Mouse (Mus musculus): Measurements from ENCODE around the gene Canx. TPM values are rescaled to one million over a fixed set of nuclear protein-coding genes. Genes with fewer than 3 reads are reported as not detected.
A peak's percentile ranks its signal among the peaks of the same experiment; 100 is the strongest.
"Not testable (repeated sequence)": the region's sequence is repeated elsewhere in the genome, so short reads cannot be mapped to it uniquely, and the experiment has no call there.

The Canx gene
- polyA plus RNA-seq, 1 experiment from 2014 or later, result 281 TPM

- Histone ChIP-seq H3K4me2 (peak overlapping the region; percentile 82), H3K9ac (peak overlapping the region; percentile 74), H3K4me3 (peak overlapping the region; percentile 77), H3K27ac (replicated peaks) (peak overlapping the region; percentile 94), H3K4me1 (replicated peaks) (peaks cover 35% of the 10 kb centered on the region), H3K9me3 (no peaks in the 10 kb centered on the region), H3K36me3 (no peaks in the 10 kb centered on the region), H3K27me3 (no peaks in the 10 kb centered on the region)
- ATAC-seq (ENCODE audit: low FRiP score, low read depth), result no peak
- 5% methylated on average over 7 of the region's 7 CpGs for WGBS
Observed at GRCm38 (mm10) chr11:50326302-50326966, 961 bp upstream of the Canx start.

- peak overlapping the region; percentile 82 for H3K4me2 ChIP-seq
- WGBS, result 2% methylated on average over 34 of the region's 34 CpGs
- H3K9me3 ChIP-seq, result no peaks in the 10 kb centered on the region
- peak overlapping the region; percentile 77 for H3K4me3 ChIP-seq
- peak overlapping the region; percentile 90 for H3K27ac ChIP-seq (replicated peaks)
- peak; percentile 74 for ATAC-seq (ENCODE audit: low FRiP score, low read depth)
- peaks cover 35% of the 10 kb centered on the region for H3K4me1 ChIP-seq (replicated peaks)
- H3K36me3 ChIP-seq, result no peaks in the 10 kb centered on the region
- no peaks in the 10 kb centered on the region for H3K27me3 ChIP-seq
- peak overlapping the region; percentile 92 for H3K9ac ChIP-seq
Observed at GRCm38 (mm10) chr11:50324751-50325471, 562 bp downstream of the Canx start.

- 59% methylated on average over 1 of the region's 1 CpGs for WGBS
- H3K4me2 ChIP-seq, result peak overlapping the region; percentile 82
Observed at GRCm38 (mm10) chr11:50323843-50324242, 1.6 kb downstream of the Canx start.

GRCm38 (mm10) chr11:50322345-50322744, 3.1 kb downstream of the Canx start:
- ATAC-seq (ENCODE audit: low FRiP score, low read depth), result no peak
- H3K4me1 ChIP-seq (replicated peaks), result peaks cover 35% of the 10 kb centered on the region

More at GRCm38 (mm10) chr11:50323843-50324242, 1.6 kb downstream of the Canx start:
- peak overlapping the region; percentile 77 for H3K4me3 ChIP-seq
- no peaks in the 10 kb centered on the region for H3K36me3 ChIP-seq
- peak overlapping the region; percentile 92; the same call in 1 of the 2 replicates for H3K9ac ChIP-seq
- H3K4me1 ChIP-seq (replicated peaks), result peaks cover 35% of the 10 kb centered on the region
- H3K27ac ChIP-seq (replicated peaks), result no peak overlapping the region
- no peak for ATAC-seq (ENCODE audit: low FRiP score, low read depth)
- H3K9me3 ChIP-seq, result no peaks in the 10 kb centered on the region
- no peaks in the 10 kb centered on the region for H3K27me3 ChIP-seq

GRCm38 (mm10) chr11:50321239-50321638, 4.2 kb downstream of the Canx start:
- Histone ChIP-seq H3K36me3 (no peaks in the 10 kb centered on the region), H3K4me3 (no peak overlapping the region)
- WGBS, result 95% methylated on average over 6 of the region's 6 CpGs

More at GRCm38 (mm10) chr11:50322345-50322744, 3.1 kb downstream of the Canx start:
- no peak overlapping the region for H3K4me2 ChIP-seq
- no peak overlapping the region for H3K27ac ChIP-seq (replicated peaks)
- no peaks in the 10 kb centered on the region for H3K36me3 ChIP-seq
- H3K9me3 ChIP-seq, result no peaks in the 10 kb centered on the region
- H3K27me3 ChIP-seq, result no peaks in the 10 kb centered on the region
- no peak overlapping the region for H3K4me3 ChIP-seq
- no peak overlapping the region for H3K9ac ChIP-seq

GRCm38 (mm10) chr11:50319343-50319742, 6.1 kb downstream of the Canx start:
- peaks cover 23% of the 10 kb centered on the region for H3K4me1 ChIP-seq (replicated peaks)
- not testable (repeated sequence) for H3K9me3 ChIP-seq; H3K9ac ChIP-seq; H3K27ac ChIP-seq (replicated peaks); H3K36me3 ChIP-seq; H3K4me2 ChIP-seq; H3K27me3 ChIP-seq; H3K4me3 ChIP-seq; ATAC-seq (ENCODE audit: low FRiP score, low read depth)
- 90% methylated on average over 4 of the region's 4 CpGs for WGBS

More at GRCm38 (mm10) chr11:50321239-50321638, 4.2 kb downstream of the Canx start:
- ATAC-seq (ENCODE audit: low FRiP score, low read depth), result no peak
- H3K9ac ChIP-seq, result no peak overlapping the region
- no peak overlapping the region for H3K4me2 ChIP-seq
- no peak overlapping the region for H3K27ac ChIP-seq (replicated peaks)
- peaks cover 27% of the 10 kb centered on the region for H3K4me1 ChIP-seq (replicated peaks)
- H3K9me3 ChIP-seq, result no peaks in the 10 kb centered on the region
- H3K27me3 ChIP-seq, result no peaks in the 10 kb centered on the region

GRCm38 (mm10) chr11:50312803-50313202, 12.7 kb downstream of the Canx start:
- no peaks in the 10 kb centered on the region; the same call in 1 of the 2 replicates for H3K4me1 ChIP-seq (replicated peaks)
- H3K4me3 ChIP-seq, result no peak overlapping the region
- H3K9me3 ChIP-seq, result no peaks in the 10 kb centered on the region
- no peak overlapping the region for H3K27ac ChIP-seq (replicated peaks)
- ATAC-seq (ENCODE audit: low FRiP score, low read depth), result no peak
- no peak overlapping the region for H3K9ac ChIP-seq
- no peak overlapping the region for H3K4me2 ChIP-seq
- 90% methylated on average over 2 of the region's 2 CpGs for WGBS
- peaks cover 25% of the 10 kb centered on the region for H3K36me3 ChIP-seq
- no peaks in the 10 kb centered on the region for H3K27me3 ChIP-seq

- Histone ChIP-seq H3K4me1 (replicated peaks) (no peaks in the 10 kb centered on the region), H3K27ac (replicated peaks) (no peak overlapping the region), H3K4me3 (no peak overlapping the region), H3K36me3 (peaks cover 90% of the 10 kb centered on the region), H3K9ac (no peak overlapping the region), H3K4me2 (no peak overlapping the region), H3K9me3 (no peaks in the 10 kb centered on the region), H3K27me3 (no peaks in the 10 kb centered on the region)
- WGBS, result 94% methylated on average over 2 of the region's 2 CpGs
- no peak for ATAC-seq (ENCODE audit: low FRiP score, low read depth)
Observed at GRCm38 (mm10) chr11:50303406-50303805, 22.1 kb downstream of the Canx start.

- peak within 1 kb of the TSS; percentile 99 for H3K27ac ChIP-seq (replicated peaks)
- H3K4me2 ChIP-seq, result peak within 1 kb of the TSS; percentile 59
- peak within 1 kb of the TSS; percentile 98 for H3K9ac ChIP-seq
- H3K4me3 ChIP-seq, result peak within 1 kb of the TSS; percentile 98
- H3K36me3 ChIP-seq, result peaks cover 28% of the 10 kb centered on the region
- H3K27me3 ChIP-seq, result no peaks in the 10 kb centered on the region
- ATAC-seq (ENCODE audit: low FRiP score, low read depth), result peak; percentile 98
- H3K4me1 ChIP-seq (replicated peaks), result peaks cover 23% of the 10 kb centered on the region
- WGBS, result under 1% methylated on average over 45 of the region's 45 CpGs
- H3K9me3 ChIP-seq, result no peaks in the 10 kb centered on the region
Observed at GRCm38 (mm10) chr11:50292190-50292855, 33.1 kb downstream of the Canx start, which contains the start of gene Maml1. TSS of gene Maml1 (minus strand) at chr11:50292311.

GRCm38 (mm10) chr11:50291321-50292165, 33.9 kb downstream of the Canx start:
- under 1% methylated on average over 73 of the region's 85 CpGs for WGBS
- Histone ChIP-seq H3K9ac (peak overlapping the region; percentile 98), H3K4me1 (replicated peaks) (peaks cover 23% of the 10 kb centered on the region), H3K9me3 (no peaks in the 10 kb centered on the region), H3K27me3 (no peaks in the 10 kb centered on the region), H3K4me2 (peak overlapping the region; percentile 59), H3K27ac (replicated peaks) (peak overlapping the region; percentile 99), H3K4me3 (peak overlapping the region; percentile 98), H3K36me3 (peaks cover 23% of the 10 kb centered on the region)
- ATAC-seq (ENCODE audit: low FRiP score, low read depth), result peak; percentile 85

- H3K27ac ChIP-seq (replicated peaks), result peak overlapping the region; percentile 99
- H3K36me3 ChIP-seq, result peaks cover 18% of the 10 kb centered on the region
- peaks cover 23% of the 10 kb centered on the region for H3K4me1 ChIP-seq (replicated peaks)
- ATAC-seq (ENCODE audit: low FRiP score, low read depth), result no peak
- no peaks in the 10 kb centered on the region for H3K27me3 ChIP-seq
- peak overlapping the region; percentile 98 for H3K4me3 ChIP-seq
- H3K9me3 ChIP-seq, result no peaks in the 10 kb centered on the region
- peak overlapping the region; percentile 98 for H3K9ac ChIP-seq
- H3K4me2 ChIP-seq, result peak overlapping the region; percentile 59
- WGBS, result 19% methylated on average over 20 of the region's 20 CpGs
Observed at GRCm38 (mm10) chr11:50290486-50291225, 34.8 kb downstream of the Canx start.

Measured in hindbrain, embryonic 15.5 days (tissue).